Mouse (Mus musculus) heart, adult 2 months (tissue): ENCODE results near the gene Abcf1.

ENCODE experiments used
- CTCF ChIP-seq: fragments of 200-600 bp; IDR thresholded peaks from 2 replicates; pipeline ENCODE4 v1.8.1; 2022; ENCODE audit warnings: antibody characterized with exemption, mild to moderate bottlenecking, moderate library complexity
- POLR2A ChIP-seq: fragments of 200-500 bp; IDR thresholded peaks from 2 replicates; pipeline ENCODE4 v1.6.1; 2011; ENCODE audit warnings: mild to moderate bottlenecking, low read depth, low read length, control low read depth; ENCODE audit not compliant: insufficient read depth

DNA sequence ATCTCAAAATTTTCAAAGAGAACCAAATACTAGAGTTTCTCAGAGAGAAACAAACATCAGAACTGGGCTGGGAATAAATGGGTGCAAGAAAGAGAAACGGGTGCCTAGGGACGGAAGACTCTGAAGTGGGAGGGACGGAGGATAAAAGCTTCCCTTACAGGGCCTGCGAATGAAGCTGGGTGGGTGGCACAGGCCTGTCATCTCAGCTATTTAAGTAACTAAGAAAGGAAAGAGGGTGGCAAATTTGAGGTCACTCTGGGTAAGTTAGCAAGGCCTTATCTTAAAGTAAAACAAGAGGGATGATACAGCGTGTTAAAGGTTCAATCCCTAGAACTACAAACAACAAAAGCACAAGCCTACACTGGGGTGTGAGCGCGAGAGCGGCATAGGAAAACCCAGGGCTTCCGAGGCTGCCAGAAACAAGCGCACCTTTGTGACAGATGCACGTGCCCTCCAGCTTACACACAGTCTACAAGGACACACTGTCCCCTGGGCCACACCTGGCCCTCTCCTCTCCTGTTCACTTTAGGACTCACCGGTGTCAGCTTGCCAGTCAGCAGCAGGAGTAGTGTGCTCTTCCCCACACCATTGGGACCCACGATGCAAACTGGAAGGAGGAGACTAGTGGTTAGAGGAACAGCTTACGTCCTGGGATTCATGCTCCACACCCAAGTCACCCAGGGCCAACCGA, 10.9 kb downstream of the Abcf1 start:
- TF ChIP-seq CTCF (no peak), POLR2A (no peak)
